Mouse (Mus musculus): ENCODE data around the gene Tcf7l2. TPM values are rescaled to one million over a fixed set of nuclear protein-coding genes. Genes with fewer than 3 reads are reported as not detected.

The Tcf7l2 gene
- polyA plus RNA-seq, 1 experiment from 2014 or later: 225 TPM

DNA sequence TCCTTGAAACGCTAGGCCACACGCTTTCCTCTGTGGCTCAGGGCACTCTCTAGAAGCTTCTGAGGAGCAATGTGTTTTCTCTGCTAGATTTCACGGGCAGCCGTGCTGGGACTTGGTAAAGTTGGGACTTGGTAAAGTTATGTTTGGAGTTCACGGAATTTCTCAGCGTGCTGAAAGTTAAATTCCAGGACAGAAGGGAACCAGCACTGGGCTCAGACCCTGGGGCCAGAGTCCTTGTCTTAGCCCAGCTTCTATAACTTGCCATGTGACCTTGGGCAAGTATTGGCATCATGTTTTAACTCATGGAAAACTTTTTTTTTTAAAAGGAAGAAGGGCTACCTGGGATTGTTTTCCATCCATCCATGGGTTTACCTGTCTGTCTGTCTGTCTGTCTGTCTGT, 104.6 kb downstream of the Tcf7l2 start:
- H3K9me3 ChIP-seq (ENCODE audit: control insufficient read depth, low read length): no peaks in the 10 kb centered on the region
- DNase-seq (ENCODE audit: low spot score) (no peak), ATAC-seq (ENCODE audit: insufficient number of reproducible peaks, low FRiP score, low TSS enrichment, low read depth) (no peak)
- no peak overlapping the region for H3K4me2 ChIP-seq (ENCODE audit: low read depth, severe bottlenecking)
- WGBS: 90% methylated on average over 6 of the region's 6 CpGs
- no peak overlapping the region for H3K9ac ChIP-seq (ENCODE audit: low read length)
- no peak overlapping the region for H3K27ac ChIP-seq (replicated peaks; ENCODE audit: low read depth, low read length)
- no peak overlapping the region for H3K4me3 ChIP-seq (ENCODE audit: low read depth, low read length)
- H3K27me3 ChIP-seq (ENCODE audit: control insufficient read depth, insufficient read depth, low read length): no peaks in the 10 kb centered on the region
- peaks cover 36% of the 10 kb centered on the region for H3K4me1 ChIP-seq (ENCODE audit: control insufficient read depth, insufficient read depth, low read length)
- H3K36me3 ChIP-seq (ENCODE audit: control insufficient read depth, insufficient read depth, low read length): no peaks in the 10 kb centered on the region

- Histone ChIP-seq H3K9ac (ENCODE audit: low read length) (no peak overlapping the region), H3K4me2 (ENCODE audit: low read depth, severe bottlenecking) (no peak overlapping the region), H3K27me3 (ENCODE audit: control insufficient read depth, insufficient read depth, low read length) (no peaks in the 10 kb centered on the region), H3K4me1 (ENCODE audit: control insufficient read depth, insufficient read depth, low read length) (peaks cover 31% of the 10 kb centered on the region), H3K4me3 (ENCODE audit: low read depth, low read length) (no peak overlapping the region), H3K27ac (replicated peaks; ENCODE audit: low read depth, low read length) (no peak overlapping the region), H3K9me3 (ENCODE audit: control insufficient read depth, low read length) (no peaks in the 10 kb centered on the region), H3K36me3 (ENCODE audit: control insufficient read depth, insufficient read depth, low read length) (no peaks in the 10 kb centered on the region)
- ATAC-seq (ENCODE audit: insufficient number of reproducible peaks, low FRiP score, low TSS enrichment, low read depth): no peak
- WGBS: 63% methylated on average over 4 of the region's 4 CpGs
- no peak for DNase-seq (ENCODE audit: low spot score)
Measured at GRCm38 (mm10) chr19:55847043-55847442, 105.4 kb downstream of the Tcf7l2 start.

DNA sequence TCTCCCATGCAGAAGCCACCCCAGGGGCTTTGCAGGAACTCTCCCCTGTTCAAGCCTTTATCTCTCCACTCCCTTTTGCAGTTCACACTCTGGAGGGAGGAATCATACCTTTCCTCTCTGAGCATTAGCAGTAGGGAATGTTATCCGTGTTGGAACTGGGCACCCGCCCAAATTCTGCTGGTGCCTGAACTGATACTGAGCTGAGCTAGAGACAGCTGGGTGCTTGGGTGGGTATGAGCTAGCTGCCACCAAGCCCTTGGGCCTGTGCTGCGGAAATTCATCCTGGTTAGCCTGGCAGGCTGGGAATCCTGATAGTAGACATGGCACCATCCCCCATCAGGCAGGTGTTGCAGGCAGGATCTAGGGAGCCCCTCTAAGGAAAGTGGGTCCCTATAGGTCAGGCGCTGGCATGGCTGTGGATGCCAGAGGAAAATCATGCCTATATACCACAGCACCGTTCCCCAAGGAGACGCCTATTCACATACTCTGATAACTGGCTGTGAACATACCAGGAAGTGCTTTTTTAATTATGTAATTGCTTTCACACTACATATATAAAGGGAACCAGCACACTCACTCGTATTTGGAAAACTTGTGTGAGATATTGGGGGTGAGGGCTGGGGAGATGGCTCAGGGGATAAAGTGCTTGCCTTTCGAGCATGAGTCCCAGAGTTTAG, 108.9 kb downstream of the Tcf7l2 start:
- no peak for DNase-seq (ENCODE audit: low spot score)
- Histone ChIP-seq H3K27me3 (ENCODE audit: control insufficient read depth, insufficient read depth, low read length) (no peaks in the 10 kb centered on the region), H3K4me2 (ENCODE audit: low read depth, severe bottlenecking) (no peak overlapping the region), H3K4me1 (ENCODE audit: control insufficient read depth, insufficient read depth, low read length) (peaks cover 14% of the 10 kb centered on the region), H3K9me3 (ENCODE audit: control insufficient read depth, low read length) (no peaks in the 10 kb centered on the region), H3K36me3 (ENCODE audit: control insufficient read depth, insufficient read depth, low read length) (no peaks in the 10 kb centered on the region), H3K27ac (replicated peaks; ENCODE audit: low read depth, low read length) (no peak overlapping the region), H3K9ac (ENCODE audit: low read length) (no peak overlapping the region), H3K4me3 (ENCODE audit: low read depth, low read length) (no peak overlapping the region)
- ATAC-seq (ENCODE audit: insufficient number of reproducible peaks, low FRiP score, low TSS enrichment, low read depth): no peak
- WGBS: 90% methylated on average over 8 of the region's 8 CpGs

DNA sequence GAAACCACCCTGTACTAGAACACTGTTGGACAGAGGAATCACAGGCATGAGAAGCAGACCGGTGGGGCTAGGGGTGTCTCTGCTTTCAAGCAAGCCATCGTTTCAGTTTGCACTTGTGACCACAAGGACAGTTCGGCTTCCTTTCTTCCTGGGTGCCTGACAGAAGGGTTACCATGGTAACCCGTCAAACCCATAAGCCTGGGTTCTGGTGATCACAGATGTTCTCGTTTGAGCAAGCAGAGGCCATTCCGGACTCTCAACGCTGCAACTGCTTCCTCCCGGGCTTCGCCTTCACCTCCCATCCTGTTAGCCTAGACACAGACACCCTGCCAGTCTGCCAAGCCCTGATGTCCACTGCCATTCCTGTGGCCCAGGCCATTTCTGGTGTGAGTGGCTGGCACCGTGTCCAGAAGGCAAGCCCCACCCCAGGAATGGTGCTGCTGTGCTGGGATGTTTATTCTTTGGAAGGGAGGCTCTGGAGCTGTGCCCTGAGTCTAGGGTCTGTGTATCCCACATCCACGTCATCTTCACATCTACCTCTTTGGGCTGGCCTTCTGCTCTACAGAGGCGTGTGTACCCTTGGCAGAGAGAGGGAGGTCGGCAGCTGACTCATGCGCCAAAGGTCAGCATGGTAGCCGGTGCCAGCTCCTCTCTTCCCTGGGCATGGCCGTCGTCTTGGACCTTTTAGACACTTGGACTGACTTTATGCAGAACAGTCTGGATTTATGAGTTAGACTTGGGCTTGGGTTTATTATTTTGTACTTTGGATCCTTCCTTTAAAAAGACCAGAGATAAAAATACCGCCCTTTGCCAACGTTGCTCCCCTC, 110.1 kb downstream of the Tcf7l2 start:
- WGBS: 84% methylated on average over 19 of the region's 19 CpGs
- Histone ChIP-seq H3K27me3 (ENCODE audit: control insufficient read depth, insufficient read depth, low read length) (no peaks in the 10 kb centered on the region), H3K9ac (ENCODE audit: low read length) (no peak overlapping the region), H3K4me1 (ENCODE audit: control insufficient read depth, insufficient read depth, low read length) (peaks cover 10% of the 10 kb centered on the region; the same call in 1 of the 2 replicates), H3K9me3 (ENCODE audit: control insufficient read depth, low read length) (no peaks in the 10 kb centered on the region), H3K4me2 (ENCODE audit: low read depth, severe bottlenecking) (no peak overlapping the region), H3K27ac (replicated peaks; ENCODE audit: low read depth, low read length) (no peak overlapping the region), H3K4me3 (ENCODE audit: low read depth, low read length) (no peak overlapping the region), H3K36me3 (ENCODE audit: control insufficient read depth, insufficient read depth, low read length) (no peaks in the 10 kb centered on the region)
- DNase-seq (ENCODE audit: low spot score): no peak
- no peak for ATAC-seq (ENCODE audit: insufficient number of reproducible peaks, low FRiP score, low TSS enrichment, low read depth)

- Histone ChIP-seq H3K27ac (replicated peaks; ENCODE audit: low read depth, low read length) (no peak overlapping the region), H3K4me1 (ENCODE audit: control insufficient read depth, insufficient read depth, low read length) (peaks cover 10% of the 10 kb centered on the region; the same call in 1 of the 2 replicates), H3K4me3 (ENCODE audit: low read depth, low read length) (no peak overlapping the region), H3K9me3 (ENCODE audit: control insufficient read depth, low read length) (no peaks in the 10 kb centered on the region), H3K27me3 (ENCODE audit: control insufficient read depth, insufficient read depth, low read length) (no peaks in the 10 kb centered on the region), H3K4me2 (ENCODE audit: low read depth, severe bottlenecking) (no peak overlapping the region), H3K36me3 (ENCODE audit: control insufficient read depth, insufficient read depth, low read length) (no peaks in the 10 kb centered on the region), H3K9ac (ENCODE audit: low read length) (no peak overlapping the region)
- DNase-seq (ENCODE audit: low spot score): no peak
- 74% methylated on average over 10 of the region's 10 CpGs for WGBS
- ATAC-seq (ENCODE audit: insufficient number of reproducible peaks, low FRiP score, low TSS enrichment, low read depth): no peak
Measured at GRCm38 (mm10) chr19:55854389-55854788, 112.8 kb downstream of the Tcf7l2 start.

DNA sequence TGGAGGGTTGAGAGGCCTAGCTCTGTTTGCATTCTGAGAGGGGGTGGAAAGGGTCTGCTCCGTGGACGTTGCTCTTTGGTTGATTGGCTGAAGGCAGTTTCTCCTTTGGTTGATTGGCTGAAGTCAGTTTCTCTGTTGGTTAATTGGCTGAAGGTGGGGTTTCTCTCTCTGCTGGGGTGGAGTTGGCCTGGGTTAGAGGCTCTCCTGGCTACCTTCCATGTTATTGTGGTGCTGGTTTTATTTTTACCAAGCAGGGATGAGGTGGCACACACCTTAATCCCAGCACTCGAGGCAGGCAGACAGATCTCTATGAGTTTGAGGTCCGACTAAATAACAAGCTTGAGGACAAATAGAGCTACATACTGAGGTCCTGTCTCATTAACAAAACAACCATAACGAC, 114.0 kb downstream of the Tcf7l2 start:
- H3K36me3 ChIP-seq (ENCODE audit: control insufficient read depth, insufficient read depth, low read length): no peaks in the 10 kb centered on the region
- 75% methylated on average over 5 of the region's 5 CpGs for WGBS
- H3K4me2 ChIP-seq (ENCODE audit: low read depth, severe bottlenecking): no peak overlapping the region
- no peak overlapping the region for H3K27ac ChIP-seq (replicated peaks; ENCODE audit: low read depth, low read length)
- no peak for ATAC-seq (ENCODE audit: insufficient number of reproducible peaks, low FRiP score, low TSS enrichment, low read depth)
- H3K9me3 ChIP-seq (ENCODE audit: control insufficient read depth, low read length): no peaks in the 10 kb centered on the region
- H3K4me1 ChIP-seq (ENCODE audit: control insufficient read depth, insufficient read depth, low read length): peaks cover 5% of the 10 kb centered on the region; the same call in 1 of the 2 replicates
- no peak for DNase-seq (ENCODE audit: low spot score)
- H3K27me3 ChIP-seq (ENCODE audit: control insufficient read depth, insufficient read depth, low read length): no peaks in the 10 kb centered on the region
- H3K9ac ChIP-seq (ENCODE audit: low read length): no peak overlapping the region
- no peak overlapping the region for H3K4me3 ChIP-seq (ENCODE audit: low read depth, low read length)

GRCm38 (mm10) chr19:55857328-55857727, 115.7 kb downstream of the Tcf7l2 start:
- Histone ChIP-seq H3K4me1 (ENCODE audit: control insufficient read depth, insufficient read depth, low read length) (peaks cover 3% of the 10 kb centered on the region; the same call in 1 of the 2 replicates), H3K27ac (replicated peaks; ENCODE audit: low read depth, low read length) (no peak overlapping the region), H3K4me3 (ENCODE audit: low read depth, low read length) (no peak overlapping the region), H3K27me3 (ENCODE audit: control insufficient read depth, insufficient read depth, low read length) (no peaks in the 10 kb centered on the region), H3K36me3 (ENCODE audit: control insufficient read depth, insufficient read depth, low read length) (no peaks in the 10 kb centered on the region), H3K9ac (ENCODE audit: low read length) (no peak overlapping the region), H3K4me2 (ENCODE audit: low read depth, severe bottlenecking) (no peak overlapping the region), H3K9me3 (ENCODE audit: control insufficient read depth, low read length) (no peaks in the 10 kb centered on the region)
- DNase-seq (ENCODE audit: low spot score) (no peak), ATAC-seq (ENCODE audit: insufficient number of reproducible peaks, low FRiP score, low TSS enrichment, low read depth) (no peak)
- 89% methylated on average over 4 of the region's 4 CpGs for WGBS

DNA sequence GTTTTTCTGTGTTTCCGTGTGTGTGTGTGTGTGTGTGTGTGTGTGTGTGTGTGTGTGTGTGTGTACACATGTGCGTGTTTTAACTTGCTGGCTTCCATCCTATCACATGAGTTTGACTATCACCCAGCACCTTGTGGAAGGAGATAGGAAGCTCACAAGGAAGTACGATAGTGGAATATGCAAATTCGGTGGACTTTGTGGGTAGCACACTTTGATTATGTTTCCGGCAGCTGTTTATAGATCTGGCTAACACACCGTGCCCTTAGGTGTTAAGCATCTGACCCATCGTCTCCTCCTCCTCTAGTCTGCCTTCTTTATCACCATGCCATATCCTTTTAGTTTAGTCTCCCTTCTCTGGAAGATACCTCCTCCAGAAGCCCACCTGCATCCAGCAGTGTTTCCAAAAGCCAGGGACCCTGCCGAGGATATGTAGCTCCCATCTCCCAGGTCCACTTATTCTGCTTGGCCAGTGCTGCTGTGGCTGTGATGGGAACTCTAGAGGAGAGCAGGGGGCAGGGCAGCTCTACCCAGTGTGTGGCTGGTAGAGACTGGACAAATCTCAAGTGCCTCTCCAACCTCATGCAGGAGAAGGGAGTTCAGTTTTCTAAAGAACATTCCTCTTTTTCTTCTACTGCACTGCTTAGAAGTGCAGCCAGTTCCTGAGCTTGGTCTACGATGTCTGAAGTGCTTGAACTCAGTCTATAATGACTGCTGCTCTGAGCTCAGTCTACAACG, 118.6 kb downstream of the Tcf7l2 start:
- Histone ChIP-seq H3K9ac (ENCODE audit: low read length) (no peak overlapping the region), H3K4me2 (ENCODE audit: low read depth, severe bottlenecking) (no peak overlapping the region), H3K9me3 (ENCODE audit: control insufficient read depth, low read length) (no peaks in the 10 kb centered on the region), H3K27me3 (ENCODE audit: control insufficient read depth, insufficient read depth, low read length) (no peaks in the 10 kb centered on the region), H3K4me1 (ENCODE audit: control insufficient read depth, insufficient read depth, low read length) (peaks cover 10% of the 10 kb centered on the region), H3K27ac (replicated peaks; ENCODE audit: low read depth, low read length) (no peak overlapping the region), H3K36me3 (ENCODE audit: control insufficient read depth, insufficient read depth, low read length) (no peaks in the 10 kb centered on the region), H3K4me3 (ENCODE audit: low read depth, low read length) (no peak overlapping the region)
- DNase-seq (ENCODE audit: low spot score): no peak
- 87% methylated on average over 10 of the region's 10 CpGs for WGBS
- ATAC-seq (ENCODE audit: insufficient number of reproducible peaks, low FRiP score, low TSS enrichment, low read depth): no peak

Data from limb, embryonic 11.5 days (tissue).